Mouse (Mus musculus) heart, adult 8-10 months (tissue): ENCODE measurements at regions not wholly inside any gene's neighbourhood (a gene's known extent, or its start where the extent isn't known, plus 50 kb on each side); places are given as distances from the start of the nearest gene placed in this dataset.
A peak's percentile ranks its signal among the peaks of the same experiment; 100 is the strongest.

ENCODE experiments used
- DNase-seq: peaks from one replicate; pipeline ENCODE4 v3.0.0; 2022; ENCODE audit warnings: low spot score

- no peak for DNase-seq
Observed at GRCm38 (mm10) chr10:66857330-66857729, 238.6 kb upstream of the Jmjd1c start.

GRCm38 (mm10) chr10:66861421-66861820, 234.5 kb upstream of the Jmjd1c start:
- DNase-seq: no peak

- DNase-seq: peak; percentile 74
Observed at GRCm38 (mm10) chr10:66864161-66864862, 231.6 kb upstream of the Jmjd1c start.

GRCm38 (mm10) chr10:66865010-66865582, 230.8 kb upstream of the Jmjd1c start:
- no peak for DNase-seq

- DNase-seq: no peak
Observed at GRCm38 (mm10) chr10:66871133-66871664, 224.7 kb upstream of the Jmjd1c start.

- peak; percentile 56 for DNase-seq
Observed at GRCm38 (mm10) chr10:66871673-66872072, 224.3 kb upstream of the Jmjd1c start.

GRCm38 (mm10) chr10:66873468-66873867, 222.5 kb upstream of the Jmjd1c start:
- DNase-seq: peak; percentile 30

GRCm38 (mm10) chr10:66879071-66879470, 216.9 kb upstream of the Jmjd1c start:
- DNase-seq: peak; percentile 19

GRCm38 (mm10) chr10:66882825-66883224, 213.1 kb upstream of the Jmjd1c start:
- DNase-seq: no peak

GRCm38 (mm10) chr10:66885575-66885974, 210.3 kb upstream of the Jmjd1c start:
- DNase-seq: no peak

- no peak for DNase-seq
Observed at GRCm38 (mm10) chr10:66889786-66890555, 206.0 kb upstream of the Jmjd1c start.

GRCm38 (mm10) chr10:66891811-66892210, 204.1 kb upstream of the Jmjd1c start:
- DNase-seq: no peak

GRCm38 (mm10) chr10:66893836-66894235, 202.1 kb upstream of the Jmjd1c start:
- no peak for DNase-seq

- DNase-seq: no peak
Observed at GRCm38 (mm10) chr10:66896698-66897622, 199.0 kb upstream of the Jmjd1c start.

- no peak for DNase-seq
Observed at GRCm38 (mm10) chr10:66899724-66900123, 196.2 kb upstream of the Jmjd1c start.

GRCm38 (mm10) chr10:66900781-66901180, 195.1 kb upstream of the Jmjd1c start:
- no peak for DNase-seq

- DNase-seq: no peak
Observed at GRCm38 (mm10) chr10:66901873-66902272, 194.1 kb upstream of the Jmjd1c start.

- no peak for DNase-seq
Observed at GRCm38 (mm10) chr10:66904552-66905367, 191.2 kb upstream of the Jmjd1c start.

- no peak for DNase-seq
Observed at GRCm38 (mm10) chr10:66907842-66908241, 188.1 kb upstream of the Jmjd1c start.

- DNase-seq: peak; percentile 49
Observed at GRCm38 (mm10) chr10:66909204-66909889, 186.6 kb upstream of the Jmjd1c start.
